Comparison of ENCODE assay signal across 19 mouse cellular contexts in genomic region chr4:135523939-135524338, GRCm38 (mm10). TPM values are rescaled to one million over a fixed set of nuclear protein-coding genes. Genes with fewer than 3 reads are reported as not detected.
DNase-seq lines count a peak whose midpoint lies in the region; ATAC-seq and TF ChIP-seq lines count a peak whose summit lies in the region.
"Had no signal": no experiment of that assay in that cellular context is flagged by ENCODE, and none has a peak within 500 bp of the region (broad histone marks: within the 10 kb centered on the region; RNA-seq: fewer than 3 reads in every experiment).

No protein-coding gene starts in this region.

- H3K4me2 ChIP-seq in limb, embryonic 12.5 days, result no peak overlapping the region
- no peak overlapping the region for H3K4me2 ChIP-seq in forebrain, embryonic 14.5 days (ENCODE audit: low read length)
- no peak overlapping the region for H3K4me2 ChIP-seq in midbrain, embryonic 16.5 days (ENCODE audit: low read length)

- no peaks in the 10 kb centered on the region for H3K36me3 ChIP-seq in limb, embryonic 12.5 days
- H3K36me3 ChIP-seq in limb, embryonic 10.5 days, result no peaks in the 10 kb centered on the region
- no peaks in the 10 kb centered on the region for H3K36me3 ChIP-seq in forebrain, embryonic 14.5 days (ENCODE audit: control insufficient read depth, insufficient read depth, low read length)
- no peaks in the 10 kb centered on the region for H3K36me3 ChIP-seq in midbrain, embryonic 16.5 days (ENCODE audit: control insufficient read depth, insufficient read depth, low read length)
- H3K36me3 ChIP-seq in kidney, adult 2 months (ENCODE audit: control insufficient read depth, insufficient read depth, low read length), result no peaks in the 10 kb centered on the region

- peaks cover 18% of the 10 kb centered on the region for H3K4me1 ChIP-seq in limb, embryonic 12.5 days (replicated peaks)
- H3K4me1 ChIP-seq in limb, embryonic 10.5 days, result peaks cover 24% of the 10 kb centered on the region
- peaks cover 23% of the 10 kb centered on the region for H3K4me1 ChIP-seq in forebrain, embryonic 14.5 days (ENCODE audit: control insufficient read depth, insufficient read depth, low read length)
- H3K4me1 ChIP-seq in midbrain, embryonic 16.5 days (ENCODE audit: control insufficient read depth, insufficient read depth, low read length), result peaks cover 5% of the 10 kb centered on the region; the same call in 1 of the 2 replicates
- H3K4me1 ChIP-seq in kidney, adult 2 months (ENCODE audit: control insufficient read depth, insufficient read depth, low read length), result no peaks in the 10 kb centered on the region

- 0 out of 2 replicates have a peak overlapping the region, but pooled peaks have one; percentile 7 for H3K27ac ChIP-seq in limb, embryonic 12.5 days
- H3K27ac ChIP-seq in limb, embryonic 10.5 days, result no peak overlapping the region
- H3K27ac ChIP-seq in forebrain, embryonic 14.5 days (ENCODE audit: low read depth, low read length), result no peak overlapping the region
- no peak overlapping the region for H3K27ac ChIP-seq in midbrain, embryonic 16.5 days (ENCODE audit: low read length)
- no peak overlapping the region for H3K27ac ChIP-seq in kidney, adult 2 months (ENCODE audit: insufficient read depth, low read depth, low read length)

- H3K27me3 ChIP-seq in limb, embryonic 12.5 days, result 0 out of 2 replicates have a peak, but pooled peaks cover 5% of the 10 kb centered on the region
- H3K27me3 ChIP-seq in limb, embryonic 10.5 days (ENCODE audit: low read depth, poor library complexity, severe bottlenecking), result peaks cover 18% of the 10 kb centered on the region
- no peaks in the 10 kb centered on the region for H3K27me3 ChIP-seq in forebrain, embryonic 14.5 days (replicated peaks; ENCODE audit: control insufficient read depth, insufficient read depth, low read length)
- H3K27me3 ChIP-seq in midbrain, embryonic 16.5 days (ENCODE audit: control insufficient read depth, insufficient read depth, low read depth, low read length), result no peaks in the 10 kb centered on the region
- no peaks in the 10 kb centered on the region for H3K27me3 ChIP-seq in kidney, adult 2 months (replicated peaks; ENCODE audit: control insufficient read depth, insufficient read depth, low read length)

- no peak for ATAC-seq in limb, embryonic 12.5 days (ENCODE audit: insufficient number of reproducible peaks, insufficient read depth, low FRiP score, low TSS enrichment, low read depth)
- ATAC-seq in forebrain, embryonic 14.5 days, result peak; percentile 46; the same call in 1 of the 2 replicates
- ATAC-seq in midbrain, embryonic 16.5 days, result peak; percentile 32; the same call in 1 of the 2 replicates
- ATAC-seq in erythroid progenitor cell, adult 5-6 weeks (replicated peaks; ENCODE audit: low FRiP score, poor library complexity, severe bottlenecking), result no peak
- ATAC-seq: lung, postnatal 0 days had no signal

- no peak for TF ChIP-seq CTCF in kidney, adult 2 months (conservative IDR thresholded peaks at IDR 0.05; ENCODE audit: insufficient read depth, insufficient read length, low read depth, low read length)

- peak; percentile 32 to 49 for DNase-seq in cerebellum, postnatal 10 days
- no peak for DNase-seq in cerebellum, postnatal 25 days
- no peak for DNase-seq in limb, embryonic 10.5 days (ENCODE audit: low spot score)
- DNase-seq in forebrain, embryonic 14.5 days (ENCODE audit: low spot score), result peak; percentile 66
- DNase-seq in kidney, adult 2 months, result no peak
- DNase-seq: cerebellum, adult 11 months; heart, postnatal 10 days; kidney, adult 18-20 months; right cerebral cortex, postnatal 25 days; thymus, postnatal 36 days had no signal

- no peaks in the 10 kb centered on the region for H3K9me3 ChIP-seq in limb, embryonic 12.5 days
- H3K9me3 ChIP-seq in limb, embryonic 10.5 days (replicated peaks), result no peaks in the 10 kb centered on the region
- H3K9me3 ChIP-seq in forebrain, embryonic 14.5 days (replicated peaks; ENCODE audit: control insufficient read depth, low read length), result no peaks in the 10 kb centered on the region
- no peaks in the 10 kb centered on the region for H3K9me3 ChIP-seq in midbrain, embryonic 16.5 days (replicated peaks; ENCODE audit: control insufficient read depth, low read length, poor library complexity, severe bottlenecking)

- TF ChIP-seq POLR2A in kidney, adult 2 months (IDR thresholded peaks at IDR 0.05; ENCODE audit: low read depth, low read length), result no peak

- no peak overlapping the region for H3K9ac ChIP-seq in limb, embryonic 12.5 days (replicated peaks)
- H3K9ac ChIP-seq in forebrain, embryonic 14.5 days (ENCODE audit: low read length), result no peak overlapping the region
- no peak overlapping the region for H3K9ac ChIP-seq in midbrain, embryonic 16.5 days (ENCODE audit: low read depth, low read length)

- WGBS in limb, embryonic 12.5 days, result 7% methylated on average over 6 of the region's 7 CpGs
- 14% methylated on average over 6 of the region's 7 CpGs for WGBS in limb, embryonic 10.5 days
- WGBS in forebrain, embryonic 14.5 days, result 0% methylated on average over 6 of the region's 7 CpGs
- 4% methylated on average over 4 of the region's 7 CpGs for WGBS in midbrain, embryonic 16.5 days
- WGBS in kidney, adult 2 months, result 24% methylated on average over 7 of the region's 7 CpGs

- no peak overlapping the region for H3K4me3 ChIP-seq in limb, embryonic 12.5 days (replicated peaks)
- H3K4me3 ChIP-seq in limb, embryonic 10.5 days, result no peak overlapping the region
- no peak overlapping the region for H3K4me3 ChIP-seq in forebrain, embryonic 14.5 days (ENCODE audit: low read depth, low read length)
- no peak overlapping the region for H3K4me3 ChIP-seq in midbrain, embryonic 16.5 days (ENCODE audit: low read depth, low read length)
- H3K4me3 ChIP-seq in kidney, adult 2 months (ENCODE audit: insufficient read depth, low read depth, low read length), result no peak overlapping the region

RNA-seq across cellular contexts. Expression of gene Nipal3, which starts 29.1 kb away (rescaled TPM):
- polyA plus RNA-seq in limb, embryonic 12.5 days (2016; fragmentation: Nextera tagmentation; extraction: Ambion mirVana), result 3.1 and 3.5 TPM in 2 replicates
- 1.7 and 2.2 TPM in 2 replicates for polyA plus RNA-seq in limb, embryonic 10.5 days (2016; fragmentation: Nextera tagmentation; extraction: Ambion mirVana)
- 5.3 and 6.4 TPM in 2 replicates for polyA plus RNA-seq in forebrain, embryonic 14.5 days (2014; fragmentation: Nextera tagmentation; extraction: Ambion mirVana)
- 10.8 and 11.2 TPM in 2 replicates for polyA plus RNA-seq in midbrain, embryonic 16.5 days (2015; fragmentation: Nextera tagmentation; extraction: Ambion mirVana)
- polyA plus RNA-seq in kidney, adult 2 months (2012; rRNA removed), result 31.0 and 38.8 TPM in 2 replicates
- total RNA-seq in erythroid progenitor cell, adult 5-6 weeks (2015; ENCODE audit: low replicate concordance), result 7.1 and 7.9 TPM in 2 replicates
- 8.5 and 17.2 TPM in 2 replicates for total RNA-seq in erythroid progenitor cell, adult 5-6 weeks (2017; ENCODE audit: low replicate concordance)

RNA-seq across cellular contexts. Expression of gene Stpg1, which starts 29.3 kb away (rescaled TPM):
- polyA plus RNA-seq in limb, embryonic 12.5 days (2016; fragmentation: Nextera tagmentation; extraction: Ambion mirVana), result 0.09 and 0.21 TPM in 2 replicates
- 0.11 TPM in 1 of 2 replicates, not detected in the other for polyA plus RNA-seq in limb, embryonic 10.5 days (2016; fragmentation: Nextera tagmentation; extraction: Ambion mirVana)
- polyA plus RNA-seq in forebrain, embryonic 14.5 days (2014; fragmentation: Nextera tagmentation; extraction: Ambion mirVana), result 0.19 TPM in 2 replicates
- polyA plus RNA-seq in midbrain, embryonic 16.5 days (2015; fragmentation: Nextera tagmentation; extraction: Ambion mirVana), result 0.20 and 1.1 TPM in 2 replicates
- 0.24 and 0.41 TPM in 2 replicates for polyA plus RNA-seq in kidney, adult 2 months (2012; rRNA removed)
- not detected in 2 replicates for total RNA-seq in erythroid progenitor cell, adult 5-6 weeks (2015; ENCODE audit: low replicate concordance)
- not detected in 2 replicates for total RNA-seq in erythroid progenitor cell, adult 5-6 weeks (2017; ENCODE audit: low replicate concordance)
- total RNA-seq: CH12.LX; common myeloid progenitor, adult 5-6 weeks; gastrocnemius, adult 8-10 months; heart, postnatal 10 days; liver, adult 2 months had no signal
- polyA plus RNA-seq: liver, adult 2 months had no signal

RNA-seq across cellular contexts. Expression of gene Grhl3, which starts 49.5 kb away (rescaled TPM):
- polyA plus RNA-seq in limb, embryonic 12.5 days (2016; fragmentation: Nextera tagmentation; extraction: Ambion mirVana), result 11.1 and 11.7 TPM in 2 replicates
- 7.5 and 11.0 TPM in 2 replicates for polyA plus RNA-seq in limb, embryonic 10.5 days (2016; fragmentation: Nextera tagmentation; extraction: Ambion mirVana)
- 0.55 and 0.62 TPM in 2 replicates for polyA plus RNA-seq in forebrain, embryonic 14.5 days (2014; fragmentation: Nextera tagmentation; extraction: Ambion mirVana)
- polyA plus RNA-seq in midbrain, embryonic 16.5 days (2015; fragmentation: Nextera tagmentation; extraction: Ambion mirVana), result 0.87 and 1.5 TPM in 2 replicates
- 0.28 and 0.49 TPM in 2 replicates for polyA plus RNA-seq in kidney, adult 2 months (2012; rRNA removed)
- not detected in 2 replicates for total RNA-seq in erythroid progenitor cell, adult 5-6 weeks (2015; ENCODE audit: low replicate concordance)
- total RNA-seq in erythroid progenitor cell, adult 5-6 weeks (2017; ENCODE audit: low replicate concordance), result not detected in 2 replicates
- total RNA-seq: CH12.LX; common myeloid progenitor, adult 5-6 weeks; heart, adult 8-10 months had no signal

Comparison
In these comparisons a context has a peak if more than half of its experiments do, and no peak if none do; other contexts are left out.
1. DNase-seq: peak in cerebellum, postnatal 10 days (2 of 2) and forebrain, embryonic 14.5 days (single experiment); none in cerebellum, postnatal 25 days (0 of 2), limb, embryonic 10.5 days (single experiment) and kidney, adult 2 months (single experiment).
2. ATAC-seq: peak in forebrain, embryonic 14.5 days (single experiment) and midbrain, embryonic 16.5 days (single experiment); none in limb, embryonic 12.5 days (single experiment) and erythroid progenitor cell, adult 5-6 weeks (single experiment).